Mouse (Mus musculus) testis, postnatal 10 days (tissue): ENCODE measurements around the gene Acer2.

Experiments
- DNase-seq: peaks from one replicate; pipeline ENCODE4 v3.0.0; 2021; ENCODE audit warnings: low spot score

The Acer2 gene

DNA sequence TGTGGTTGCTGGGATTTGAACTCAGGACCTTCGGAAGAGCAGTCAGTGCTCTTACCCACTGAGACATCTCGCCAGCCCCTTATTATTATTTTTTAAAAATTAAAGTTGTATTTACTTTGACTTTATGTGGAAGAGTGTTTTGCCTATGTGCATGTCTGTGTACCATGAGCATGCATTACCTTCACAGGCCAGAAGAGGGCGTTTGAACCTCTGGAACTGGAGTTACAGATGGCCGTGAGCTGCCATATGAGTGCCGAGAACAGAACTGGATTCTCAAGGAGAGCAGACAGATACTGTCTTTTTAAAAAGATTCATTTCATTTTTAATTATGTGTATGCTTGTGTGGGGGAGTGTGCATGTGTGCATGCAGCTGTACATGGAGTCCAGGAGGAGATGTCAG lies 13.7 kb downstream of the Acer2 start:
- no peak for DNase-seq

DNA sequence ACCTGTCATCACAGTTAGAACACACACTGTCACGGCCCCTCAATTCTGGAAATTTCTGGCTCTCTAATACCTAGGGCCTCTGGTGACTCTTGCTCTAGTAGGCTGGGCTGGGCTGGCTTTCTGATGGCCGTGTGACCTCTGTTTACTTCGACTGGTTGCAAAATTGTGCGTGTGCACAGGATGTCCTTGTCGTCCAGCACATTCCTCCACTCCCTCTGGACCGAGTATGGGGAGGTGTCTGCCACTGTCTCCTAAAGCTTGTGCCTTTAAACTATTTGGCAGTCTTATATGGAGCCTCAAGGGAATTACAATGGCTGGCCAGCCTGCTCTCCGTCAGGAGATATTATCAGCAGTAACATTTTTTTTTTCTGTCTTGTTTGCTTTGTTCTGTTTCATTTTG lies 23.2 kb downstream of the Acer2 start:
- DNase-seq: no peak

DNA sequence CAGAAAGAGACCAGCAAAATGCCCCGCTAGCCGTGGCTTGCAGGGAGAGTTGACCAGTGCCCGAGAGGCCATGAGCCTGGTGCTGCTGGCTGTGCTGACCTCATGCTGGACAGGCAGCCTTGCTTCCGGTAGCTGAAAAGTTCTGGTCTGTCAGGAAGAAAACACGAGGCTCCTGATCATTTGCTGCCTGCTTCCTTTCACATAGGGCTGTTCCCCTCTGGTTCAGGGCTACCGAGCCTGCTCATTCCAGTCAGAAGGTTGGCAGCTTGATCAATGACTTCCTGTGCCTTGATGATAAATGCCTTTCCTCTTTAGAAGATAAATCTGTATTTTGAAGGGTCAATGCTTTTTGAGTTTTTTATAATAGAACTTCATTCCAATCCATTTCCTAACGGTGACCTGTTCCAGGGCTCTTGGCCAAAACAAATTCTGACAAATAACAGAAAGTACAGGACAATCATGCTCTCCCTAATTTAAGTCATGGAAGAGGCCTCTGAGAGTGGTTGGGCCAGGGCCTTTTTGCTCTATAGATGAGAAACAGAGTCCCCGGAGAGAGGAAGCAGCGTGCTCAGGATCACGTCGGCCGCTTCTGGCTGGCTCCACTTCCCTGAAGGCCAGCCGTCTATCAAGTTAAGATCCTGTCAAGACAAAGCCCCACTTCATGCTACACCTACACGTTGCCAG lies 24.7 kb downstream of the Acer2 start:
- DNase-seq: no peak

DNA sequence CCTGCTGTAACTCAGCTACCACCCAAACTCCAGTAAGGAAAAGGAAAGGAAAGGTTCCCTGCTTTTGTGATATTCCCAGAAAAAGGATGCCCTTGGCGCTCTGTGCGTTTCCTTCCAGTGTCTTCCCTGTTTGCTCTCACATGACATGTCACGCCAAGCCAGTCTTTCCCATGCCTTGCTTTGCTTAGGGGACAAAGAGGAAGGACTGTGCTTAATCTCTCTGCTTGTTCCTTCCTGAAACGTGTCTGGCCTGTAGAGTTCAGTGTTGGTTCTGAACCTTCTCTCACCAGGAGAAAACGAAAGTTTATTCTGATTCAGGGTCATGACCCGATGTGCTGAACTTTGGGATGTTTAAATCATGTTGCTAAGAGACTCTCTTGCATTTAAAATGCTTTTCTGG lies 28.2 kb downstream of the Acer2 start:
- no peak for DNase-seq

DNA sequence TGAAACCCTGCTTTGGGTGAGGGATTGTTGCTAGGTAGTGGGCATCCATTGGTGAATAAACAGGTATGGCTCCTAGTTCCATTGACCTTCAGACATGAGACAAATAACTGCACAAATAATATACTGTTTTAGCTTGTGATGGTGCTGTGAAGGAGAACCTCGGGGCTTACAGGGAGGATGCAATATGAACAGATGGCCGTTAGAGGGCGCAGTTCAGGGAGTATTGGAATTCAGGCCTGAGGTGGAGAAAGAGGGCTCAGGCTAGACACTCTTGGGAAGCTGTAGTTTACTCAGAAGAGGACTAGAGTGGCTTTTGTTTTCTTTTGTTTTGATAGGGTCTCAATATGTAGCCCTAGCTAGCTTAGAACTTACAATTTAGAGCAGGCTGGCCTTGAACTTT lies 30.8 kb downstream of the Acer2 start:
- no peak for DNase-seq

DNA sequence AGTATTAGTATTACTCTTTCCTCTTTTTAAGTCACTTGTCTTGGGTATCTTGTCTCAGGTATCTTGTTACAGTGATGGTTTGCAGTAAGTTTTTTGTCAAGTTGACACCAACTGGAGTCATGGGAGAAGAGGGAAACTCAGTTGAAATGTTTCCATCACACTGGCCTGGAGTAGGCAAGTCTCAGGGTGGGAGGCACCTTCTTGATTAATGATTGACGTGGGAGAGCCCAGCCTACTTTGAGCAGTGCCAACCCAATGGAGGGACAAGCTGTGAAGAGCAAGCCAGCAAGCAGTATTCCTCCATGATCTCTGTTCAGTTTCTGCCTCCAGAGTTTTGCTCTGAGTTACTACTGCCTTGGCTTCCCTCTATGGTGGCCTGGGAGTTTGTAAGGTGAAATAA lies 31.7 kb downstream of the Acer2 start:
- no peak for DNase-seq

DNA sequence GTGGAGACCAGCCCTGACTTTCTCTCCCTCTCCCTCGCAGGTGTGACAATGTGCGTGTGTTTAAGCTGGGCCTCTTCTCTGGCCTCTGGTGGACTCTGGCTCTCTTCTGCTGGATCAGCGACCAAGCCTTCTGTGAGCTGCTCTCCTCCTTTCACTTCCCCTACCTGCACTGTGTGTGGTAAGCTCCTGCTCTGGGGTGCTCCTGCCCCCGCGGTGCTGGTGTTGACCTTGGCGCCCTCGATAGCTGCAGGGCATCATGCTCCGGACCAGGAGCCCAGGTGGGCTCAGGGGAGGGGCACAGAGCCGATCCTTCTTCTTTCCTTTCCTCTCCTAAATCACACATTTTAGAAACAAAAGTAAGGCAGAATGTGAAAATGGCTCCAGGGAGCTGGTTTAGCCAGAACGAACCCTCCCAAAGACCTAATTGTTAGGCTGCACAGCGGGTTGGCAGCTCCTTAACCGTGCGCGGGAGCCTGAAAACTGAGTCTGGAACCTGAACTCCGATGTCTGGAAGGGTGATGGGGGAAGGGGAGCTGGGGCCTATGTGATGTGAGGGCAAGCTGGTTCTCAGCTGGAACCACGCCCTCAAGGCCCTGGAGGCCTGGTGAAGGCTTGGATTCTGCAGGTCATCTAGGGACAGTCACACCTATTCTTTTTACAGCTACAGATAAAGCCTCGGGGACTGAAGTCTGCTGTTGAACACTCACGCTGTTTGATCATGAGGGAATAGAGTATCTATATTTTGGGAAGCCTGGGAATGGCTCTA lies 37.6 kb downstream of the Acer2 start:
- DNase-seq: no peak

DNA sequence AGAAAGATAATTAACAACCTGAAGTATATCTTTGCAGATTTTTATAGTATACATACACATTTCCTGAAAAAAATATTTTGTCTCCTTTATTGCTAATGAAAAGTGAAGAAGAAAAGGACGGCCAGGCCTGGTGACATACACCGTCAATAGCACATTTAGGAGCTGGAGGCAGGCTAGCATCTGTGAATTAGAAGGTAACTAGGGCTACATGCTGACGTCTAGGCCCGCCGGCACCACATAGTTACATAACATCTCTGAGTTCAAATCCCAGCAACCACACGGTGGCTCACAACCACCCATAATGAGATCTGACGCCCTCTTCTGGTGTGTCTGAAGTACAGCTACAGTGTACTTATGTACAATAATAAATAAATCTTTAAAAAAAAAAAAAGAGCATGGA lies 38.6 kb downstream of the Acer2 start:
- DNase-seq: no peak

DNA sequence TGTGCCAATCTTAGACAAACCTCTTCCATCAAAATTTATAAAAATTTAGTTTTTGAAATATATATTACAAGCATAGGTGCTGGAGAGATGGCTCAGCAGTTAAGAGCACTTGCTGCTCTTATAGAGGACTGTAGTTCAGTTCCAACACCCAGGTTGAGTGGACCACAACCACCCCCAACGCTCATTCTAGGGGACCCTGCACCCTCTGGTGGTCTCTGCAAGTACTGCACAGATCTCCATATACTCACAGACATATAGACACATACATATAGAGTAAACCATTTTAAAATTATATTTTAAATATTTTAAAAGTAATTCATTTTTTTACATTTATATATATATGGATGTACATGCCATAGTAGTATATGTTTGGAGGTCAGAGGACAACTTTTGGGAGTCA lies 41.9 kb downstream of the Acer2 start:
- no peak for DNase-seq

DNA sequence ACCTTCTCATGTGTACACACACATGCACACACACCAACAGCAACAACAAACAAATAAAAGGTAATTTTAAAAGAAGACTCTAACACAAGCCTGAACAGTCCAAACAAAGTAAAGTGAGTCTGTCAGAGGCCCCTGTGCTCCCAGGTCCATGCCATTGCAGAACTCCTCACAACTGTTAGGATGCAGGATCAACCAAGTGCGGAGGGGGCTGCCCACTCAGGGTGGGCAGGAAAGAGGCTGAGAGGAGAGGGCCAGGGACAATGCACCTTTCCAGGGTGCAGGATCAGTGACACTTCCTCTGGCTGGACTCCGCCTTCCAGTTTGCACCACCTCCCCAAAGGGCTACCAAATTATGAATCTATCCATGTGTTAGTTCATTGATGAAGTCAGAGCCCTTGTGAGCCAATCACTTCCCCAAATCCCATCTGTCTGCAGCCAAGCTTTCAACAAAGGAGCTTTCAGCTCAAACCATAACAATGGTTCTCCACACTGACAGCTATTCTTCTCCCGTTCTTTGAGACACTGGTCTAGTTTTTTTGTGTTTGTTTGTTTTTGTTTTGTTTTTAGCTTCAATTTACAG lies 49.4 kb downstream of the Acer2 start:
- DNase-seq: no peak

DNA sequence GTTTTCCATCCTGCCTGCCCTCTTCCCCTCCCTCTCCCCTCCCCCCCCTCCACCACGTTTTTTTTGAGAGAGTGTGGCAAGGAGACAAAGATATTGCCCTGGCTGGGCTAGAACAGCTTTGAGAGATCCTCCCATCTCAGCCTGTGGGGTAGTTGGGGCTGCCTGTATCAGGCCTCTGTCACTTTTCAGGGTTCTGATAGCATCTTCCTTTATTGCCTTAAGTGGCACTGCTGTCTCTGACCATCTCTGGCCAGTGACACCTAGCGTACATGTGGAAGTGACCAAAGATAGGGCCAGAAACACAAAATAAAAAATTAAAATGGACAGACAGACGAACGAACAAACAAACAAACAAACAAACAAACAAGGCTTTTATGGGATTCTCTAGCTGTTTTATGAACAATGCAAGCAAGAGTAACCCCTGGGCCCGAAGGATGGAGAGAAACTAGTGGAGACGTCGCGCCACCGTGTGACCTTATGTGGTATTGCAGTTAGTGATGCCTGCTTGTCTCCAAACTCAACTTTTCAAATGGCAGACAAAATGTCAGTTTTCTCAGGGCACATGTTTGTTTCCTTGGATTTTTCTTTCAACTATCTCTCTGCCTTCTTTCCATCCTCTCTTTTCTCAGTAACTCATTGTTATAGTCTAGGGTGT lies 50.7 kb downstream of the Acer2 start:
- DNase-seq: peak; percentile 92

DNA sequence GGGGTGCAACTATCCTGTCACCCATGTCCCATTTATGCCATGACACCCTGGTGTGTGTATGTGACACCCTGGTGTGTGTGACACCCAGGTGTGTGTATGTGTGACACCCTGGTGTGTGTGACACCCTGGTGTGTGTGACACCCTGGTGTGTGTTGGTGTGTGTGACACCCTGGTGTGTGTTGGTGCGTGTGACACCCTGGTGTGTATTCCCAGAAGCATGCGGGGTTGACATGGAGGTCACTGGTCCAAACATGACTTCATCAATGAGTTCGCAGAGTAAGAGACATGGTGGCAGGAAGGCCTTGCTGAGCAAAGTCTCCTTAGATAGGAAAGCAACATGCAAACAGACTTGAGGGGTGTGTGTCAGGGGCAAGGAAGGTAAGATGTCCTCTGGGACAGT lies 52.8 kb downstream of the Acer2 start:
- DNase-seq: no peak

DNA sequence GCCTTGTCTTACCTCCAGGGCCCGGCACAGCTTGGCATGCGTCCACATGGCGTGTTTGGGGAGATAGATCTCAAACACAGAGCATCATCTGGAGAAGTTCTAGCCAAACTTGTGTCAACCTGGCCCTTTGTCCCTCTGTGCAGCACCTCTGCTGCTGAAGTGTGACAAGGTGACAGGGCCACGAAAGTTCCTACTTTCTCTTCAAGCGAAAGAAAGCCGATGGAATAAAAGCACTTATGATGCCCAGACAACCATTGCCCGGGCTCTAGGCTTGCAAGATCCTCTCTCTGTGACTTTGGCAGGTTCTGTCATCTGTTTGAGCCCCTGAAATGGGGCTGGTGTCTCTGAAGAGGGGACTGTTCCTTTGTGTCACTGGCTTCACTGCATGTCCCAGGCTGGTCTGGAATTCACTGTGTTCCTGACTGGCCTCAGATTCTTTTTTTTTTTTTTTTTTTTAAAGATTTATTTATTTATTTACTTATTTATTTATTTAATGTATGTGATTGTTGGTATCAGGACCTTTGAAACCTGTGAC lies 56.0 kb downstream of the Acer2 start:
- DNase-seq: peak; percentile 50

DNA sequence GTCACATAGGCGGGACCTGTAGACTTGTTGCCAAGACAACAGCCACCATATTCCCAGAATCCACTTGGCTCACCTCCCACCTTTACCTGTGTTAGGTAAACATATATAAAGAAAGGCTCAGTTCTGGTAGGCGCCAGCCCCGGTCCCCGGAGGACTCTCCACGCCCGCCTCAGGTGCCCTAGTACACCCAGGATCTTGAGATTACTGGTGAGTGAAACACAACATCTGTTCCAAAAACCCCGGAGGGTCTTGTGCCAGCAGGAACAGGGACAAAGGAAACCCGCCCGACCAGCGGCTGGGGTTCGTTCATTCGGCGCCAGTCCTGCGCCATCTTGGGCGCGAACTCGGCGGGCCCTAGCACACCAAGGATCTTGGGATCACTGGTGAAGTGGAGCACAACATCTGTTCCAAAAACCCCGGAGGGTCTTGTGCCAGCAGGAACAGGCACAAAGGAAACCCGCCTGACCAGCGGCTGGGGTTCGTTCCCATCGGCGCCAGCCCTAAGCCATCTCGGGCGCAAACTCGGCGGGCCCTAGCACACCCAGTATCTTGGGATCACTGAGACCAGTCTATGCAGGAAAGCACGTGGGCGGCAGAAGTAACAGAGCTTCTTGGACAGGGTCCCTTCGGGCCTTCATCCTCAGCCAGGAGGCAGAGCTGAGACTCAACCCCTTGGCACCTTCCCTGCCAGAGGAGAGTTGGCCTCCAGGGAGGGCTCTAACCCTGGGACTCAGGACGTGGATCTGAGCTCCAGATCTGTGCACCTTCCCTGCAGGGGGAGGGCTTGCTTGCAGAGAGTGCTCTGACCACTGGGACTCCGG lies 56.6 kb downstream of the Acer2 start:
- DNase-seq: peak; percentile 56

DNA sequence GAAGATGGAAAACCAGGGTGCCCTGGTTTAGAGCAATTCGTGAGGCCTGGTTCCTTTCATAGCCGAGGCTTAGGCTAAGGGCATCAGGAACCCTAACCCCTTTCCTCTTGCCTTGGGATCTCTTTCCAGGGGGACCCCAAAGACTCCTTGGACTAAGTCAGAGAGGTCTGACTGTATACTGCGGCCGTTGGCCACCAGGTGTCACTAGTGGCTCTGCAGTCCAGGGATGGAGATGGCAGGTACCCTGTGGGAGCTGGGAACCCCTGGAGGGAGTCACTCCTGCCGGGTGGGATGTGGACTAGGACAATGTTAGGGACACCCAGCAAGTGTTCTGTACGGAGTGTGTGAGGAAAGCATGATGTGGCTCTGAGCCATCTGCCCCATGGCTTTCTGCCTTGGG lies 58.8 kb downstream of the Acer2 start:
- no peak for DNase-seq

DNA sequence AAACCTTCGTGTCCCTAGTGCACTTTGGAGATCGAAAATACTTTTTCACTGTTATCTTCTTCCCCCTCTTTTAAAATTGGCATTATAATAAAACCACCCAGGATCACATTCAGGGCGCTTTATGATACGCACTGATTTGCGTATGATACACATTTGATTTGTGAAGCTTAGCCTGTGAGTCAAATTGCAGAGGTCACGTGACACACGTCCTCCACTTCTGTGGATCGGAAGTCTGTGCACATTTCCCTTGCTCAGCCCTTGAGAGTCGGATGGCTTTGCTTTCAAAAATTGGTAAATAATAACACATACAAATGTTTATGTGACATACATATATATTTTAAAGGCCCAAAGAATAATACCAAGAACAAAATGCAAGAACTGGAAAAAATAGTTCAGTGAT lies 62.0 kb downstream of the Acer2 start:
- DNase-seq: no peak

DNA sequence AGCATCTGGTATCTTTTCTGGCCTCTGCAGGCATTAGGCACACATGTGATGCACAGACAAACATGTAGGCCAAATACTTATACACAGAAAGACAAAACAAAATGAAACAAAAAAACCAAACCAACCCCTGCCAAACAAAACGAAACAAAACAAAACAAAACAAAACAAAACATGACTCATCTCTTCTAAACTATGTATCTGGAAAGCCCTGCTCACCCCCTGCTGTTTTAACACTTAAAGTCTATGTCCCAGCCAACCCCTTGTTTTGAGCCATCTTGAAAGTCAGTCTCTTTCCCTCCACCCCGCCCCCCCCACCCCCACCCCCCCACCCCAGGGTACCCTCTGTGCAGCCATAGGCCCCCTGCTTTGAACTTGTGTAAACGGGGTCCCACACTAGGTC lies 62.5 kb downstream of the Acer2 start:
- DNase-seq: no peak

DNA sequence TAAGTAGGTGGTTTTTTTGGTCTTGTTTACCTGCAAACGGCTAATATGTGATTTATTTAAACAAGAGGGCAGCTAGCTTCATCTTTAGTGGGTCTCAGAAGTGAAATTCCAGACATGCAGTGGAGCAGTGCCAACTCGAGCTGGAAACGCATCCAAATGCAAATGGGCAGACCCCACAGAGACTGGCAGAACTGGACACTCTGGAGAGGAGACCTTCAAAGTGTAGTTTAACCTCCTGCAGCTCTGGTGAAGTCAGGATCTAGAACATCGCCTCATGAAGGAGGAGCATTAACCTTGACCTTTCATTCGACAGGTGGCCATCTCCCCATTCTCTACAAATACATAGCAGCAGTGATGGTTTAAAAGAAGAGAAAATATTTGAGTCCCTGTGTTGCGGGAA lies 68.5 kb downstream of the Acer2 start:
- DNase-seq: no peak

DNA sequence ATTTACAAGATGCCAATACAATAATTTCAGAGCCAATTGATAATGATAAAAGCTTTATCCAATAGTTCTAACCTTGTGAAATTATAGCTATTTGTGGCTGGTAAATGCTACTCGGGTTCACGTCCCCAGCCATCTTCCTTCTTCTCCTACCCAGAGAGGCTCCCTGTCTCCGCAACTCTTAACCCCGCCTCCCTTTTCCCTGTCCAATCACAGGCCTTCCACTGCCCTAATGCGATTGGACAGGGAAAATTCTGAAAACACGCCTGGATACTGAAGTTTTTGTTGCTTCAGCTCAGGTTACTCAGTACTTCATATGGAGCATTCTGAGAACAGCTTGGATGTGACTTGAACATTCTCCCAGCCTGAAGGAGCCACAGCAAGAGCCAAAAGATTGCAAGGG lies 69.1 kb downstream of the Acer2 start:
- no peak for DNase-seq

DNA sequence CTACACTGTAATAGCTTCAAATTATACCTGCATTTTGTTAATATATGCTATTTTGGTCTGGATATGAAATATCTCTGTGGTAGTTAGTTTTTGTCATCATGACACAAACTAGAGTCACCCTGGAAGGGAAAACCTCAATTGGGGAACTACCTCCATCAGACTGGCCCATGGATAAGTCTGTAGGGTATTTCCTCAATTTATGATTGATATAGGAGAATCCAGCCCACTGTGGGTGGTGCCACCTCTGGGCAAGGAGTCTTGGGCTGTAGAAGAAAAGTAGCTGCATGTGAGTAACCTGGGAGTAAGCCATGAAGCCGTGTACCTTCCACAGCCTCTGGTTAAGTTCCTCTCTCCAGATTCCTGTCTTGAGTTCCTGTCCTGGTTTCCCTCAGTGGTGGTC lies 74.6 kb downstream of the Acer2 start:
- DNase-seq: no peak

DNA sequence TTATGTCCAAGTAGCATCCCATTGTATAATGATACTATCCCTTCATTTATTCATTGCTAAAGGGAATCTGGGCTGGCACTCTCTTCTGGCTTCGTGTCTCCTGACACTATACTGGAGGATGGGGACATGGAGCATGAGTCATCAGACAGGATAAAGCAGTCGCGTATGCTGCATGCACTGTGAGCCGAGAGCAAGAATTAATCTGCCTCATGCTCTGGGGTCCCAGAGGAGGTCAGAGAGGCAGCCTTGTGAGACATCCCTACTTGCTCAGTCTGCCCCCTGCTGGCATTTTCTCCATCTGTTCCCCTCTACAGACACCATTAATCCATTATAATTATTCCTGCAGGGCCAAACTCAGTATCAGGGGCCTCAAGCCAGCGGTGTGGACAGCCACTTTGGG lies 79.3 kb downstream of the Acer2 start:
- no peak for DNase-seq

DNA sequence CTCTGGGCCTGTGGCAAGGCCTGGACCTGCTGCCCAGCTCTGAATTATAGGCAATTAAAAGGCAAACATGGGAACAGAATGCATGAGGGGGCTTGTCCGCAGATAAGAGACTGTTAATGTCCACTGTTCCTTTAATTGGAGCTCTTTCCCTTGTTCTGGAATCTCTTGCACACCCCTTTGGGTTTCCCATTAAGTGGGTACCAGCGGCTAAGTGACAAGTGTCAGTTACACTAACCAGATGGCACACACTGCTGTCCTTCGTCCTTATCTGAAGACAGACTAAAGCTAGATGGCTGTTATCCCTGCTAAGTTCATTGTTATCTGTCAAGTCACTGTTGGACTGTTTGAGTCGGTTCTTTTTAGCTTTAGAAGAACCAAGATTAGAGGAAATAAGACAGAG lies 81.3 kb downstream of the Acer2 start:
- DNase-seq: no peak
